Mouse (Mus musculus): Measurements from ENCODE around the gene Fam19a5. TPM values are rescaled to one million over a fixed set of nuclear protein-coding genes. Genes with fewer than 3 reads are reported as not detected.

The Fam19a5 gene
- total RNA-seq, 1 experiment from 2014 or later = not detected

DNA sequence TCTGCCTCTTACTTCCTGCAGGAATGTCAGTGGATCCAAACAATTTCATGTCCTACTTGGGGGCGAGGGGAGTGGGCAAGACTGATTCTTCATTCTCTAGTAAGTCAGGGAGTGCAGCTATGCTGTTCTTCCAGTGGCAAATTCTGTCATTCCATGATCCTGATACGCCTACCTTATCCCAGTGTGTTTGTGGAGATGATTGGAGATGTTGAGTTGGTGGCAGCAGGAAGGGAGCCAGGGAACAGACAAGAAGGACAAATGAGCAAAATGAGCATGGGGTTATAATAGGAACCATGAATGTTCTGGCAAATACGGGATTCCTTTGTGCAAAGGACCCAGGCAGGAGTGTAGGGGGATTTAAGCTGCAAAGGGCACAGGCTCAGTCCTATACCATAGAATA is 159.2 kb downstream of the Fam19a5 start:
- no peak for ATAC-seq (ENCODE audit: extremely low read depth, insufficient number of reproducible peaks, low FRiP score, poor library complexity, severe bottlenecking)

DNA sequence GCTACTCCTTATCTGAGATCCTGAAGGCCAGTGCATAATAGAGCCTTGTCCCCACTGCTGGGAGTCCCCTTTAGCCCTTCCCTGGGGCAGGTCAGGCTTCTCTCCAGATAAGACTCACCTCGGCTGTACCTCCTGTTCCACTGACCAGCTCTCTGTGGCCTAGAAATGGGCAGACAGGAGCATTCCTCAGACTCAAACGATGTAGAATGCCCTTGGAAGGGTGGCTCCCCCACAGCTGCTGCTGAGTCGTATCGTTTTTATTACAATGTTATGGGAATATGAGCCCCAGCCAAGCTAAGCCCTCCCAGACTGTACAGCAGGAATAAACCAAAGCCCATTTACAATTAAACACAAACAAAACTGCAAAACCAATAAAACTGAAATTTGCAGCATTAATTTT is 167.7 kb downstream of the Fam19a5 start:
- ATAC-seq (ENCODE audit: extremely low read depth, insufficient number of reproducible peaks, low FRiP score, poor library complexity, severe bottlenecking) = no peak

DNA sequence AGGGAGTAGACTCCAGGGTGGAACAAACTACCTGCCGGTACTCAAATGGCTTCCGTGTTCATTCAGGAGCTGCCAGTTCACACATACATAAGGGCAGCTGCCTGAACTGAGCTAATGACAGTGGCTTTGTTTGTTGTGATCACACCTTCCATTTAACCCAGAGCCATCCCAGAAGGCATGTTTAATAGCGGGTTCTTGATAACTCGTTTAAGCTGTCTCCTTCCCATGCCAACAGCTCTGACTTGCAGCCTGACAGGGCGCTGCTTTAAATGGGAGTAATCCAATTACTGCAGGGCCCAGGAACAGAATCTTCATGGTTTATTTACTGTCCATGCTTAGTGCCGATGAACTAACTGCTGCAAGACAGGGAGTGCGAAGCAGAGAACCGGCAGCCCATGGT is 168.1 kb downstream of the Fam19a5 start:
- ATAC-seq (ENCODE audit: extremely low read depth, insufficient number of reproducible peaks, low FRiP score, poor library complexity, severe bottlenecking) = no peak

DNA sequence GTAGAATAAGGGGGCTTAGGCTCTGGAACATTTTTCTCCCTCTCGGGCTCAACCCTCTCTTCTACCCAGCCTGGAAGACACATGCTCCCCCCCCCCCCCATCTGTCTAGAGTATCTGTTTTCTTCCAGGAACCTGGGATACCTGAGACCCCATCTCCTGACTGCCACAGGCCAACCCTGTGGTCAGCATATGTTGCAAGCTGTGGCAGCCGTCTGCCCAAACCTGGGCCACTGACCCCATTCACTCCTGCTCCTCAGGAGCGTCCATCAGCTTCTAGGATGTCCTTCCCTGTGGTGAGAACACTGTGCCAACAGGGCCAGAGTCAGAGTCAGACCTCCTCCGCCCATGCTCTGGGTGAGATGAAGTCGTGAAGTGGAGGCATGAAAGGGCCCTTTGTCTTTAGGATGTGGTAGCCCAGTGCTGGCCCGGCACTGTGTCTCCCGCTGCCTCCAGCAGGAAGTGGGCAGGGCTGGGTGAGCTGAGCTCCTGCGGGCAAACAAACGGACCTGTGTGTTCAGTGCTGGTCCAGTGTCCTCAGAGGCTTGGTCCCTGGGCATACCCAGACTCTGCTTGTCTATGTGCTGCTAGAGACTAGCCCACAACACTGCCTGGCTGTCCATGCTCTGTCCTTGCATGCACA is 171.1 kb downstream of the Fam19a5 start:
- ATAC-seq (ENCODE audit: extremely low read depth, insufficient number of reproducible peaks, low FRiP score, poor library complexity, severe bottlenecking) = no peak

DNA sequence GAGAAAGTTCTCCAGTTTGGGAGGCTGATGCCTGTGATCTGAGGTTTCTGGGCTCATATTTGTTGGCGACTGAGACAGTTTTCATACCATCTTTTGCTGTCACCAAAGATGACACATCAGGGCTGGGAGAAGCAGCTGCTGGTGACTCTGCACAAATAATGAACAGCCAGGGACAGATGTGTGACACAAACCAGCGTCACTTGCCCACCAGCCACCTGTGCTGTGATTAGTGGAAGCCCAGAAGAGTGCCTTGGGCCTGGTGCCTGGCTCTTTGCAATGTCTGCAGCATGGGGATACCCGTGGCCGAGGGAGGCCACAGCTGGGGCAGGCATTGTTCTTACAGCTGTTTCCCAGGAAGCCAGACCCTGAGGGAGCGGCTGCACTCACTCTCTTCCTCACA is 173.0 kb downstream of the Fam19a5 start:
- ATAC-seq (ENCODE audit: extremely low read depth, insufficient number of reproducible peaks, low FRiP score, poor library complexity, severe bottlenecking) = no peak

DNA sequence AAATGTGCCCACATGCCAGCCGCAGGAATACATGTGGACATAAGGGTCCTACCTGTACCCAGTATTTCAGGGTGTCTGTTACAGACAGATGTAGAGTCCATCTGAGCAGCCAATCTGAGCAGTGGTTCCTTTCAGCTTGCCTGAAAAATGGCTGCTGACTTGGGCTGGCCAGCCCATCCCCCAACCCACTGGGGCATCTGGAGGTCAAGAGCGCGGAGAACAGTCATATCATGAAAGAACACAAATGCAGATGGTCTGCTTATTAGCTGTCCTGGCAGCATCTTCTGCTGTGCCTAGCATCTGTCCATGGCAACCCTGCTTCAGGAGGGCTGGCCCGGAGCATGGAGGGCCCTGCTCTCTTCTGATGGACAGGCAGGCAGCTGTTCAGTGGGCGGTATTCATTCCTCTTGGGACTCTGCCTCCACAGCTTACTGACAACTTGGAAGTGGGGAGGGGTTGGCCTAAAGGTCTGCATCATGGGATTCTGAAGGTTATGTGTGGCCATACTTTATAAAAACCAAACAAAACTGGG is 179.4 kb downstream of the Fam19a5 start:
- ATAC-seq (ENCODE audit: extremely low read depth, insufficient number of reproducible peaks, low FRiP score, poor library complexity, severe bottlenecking) = no peak

DNA sequence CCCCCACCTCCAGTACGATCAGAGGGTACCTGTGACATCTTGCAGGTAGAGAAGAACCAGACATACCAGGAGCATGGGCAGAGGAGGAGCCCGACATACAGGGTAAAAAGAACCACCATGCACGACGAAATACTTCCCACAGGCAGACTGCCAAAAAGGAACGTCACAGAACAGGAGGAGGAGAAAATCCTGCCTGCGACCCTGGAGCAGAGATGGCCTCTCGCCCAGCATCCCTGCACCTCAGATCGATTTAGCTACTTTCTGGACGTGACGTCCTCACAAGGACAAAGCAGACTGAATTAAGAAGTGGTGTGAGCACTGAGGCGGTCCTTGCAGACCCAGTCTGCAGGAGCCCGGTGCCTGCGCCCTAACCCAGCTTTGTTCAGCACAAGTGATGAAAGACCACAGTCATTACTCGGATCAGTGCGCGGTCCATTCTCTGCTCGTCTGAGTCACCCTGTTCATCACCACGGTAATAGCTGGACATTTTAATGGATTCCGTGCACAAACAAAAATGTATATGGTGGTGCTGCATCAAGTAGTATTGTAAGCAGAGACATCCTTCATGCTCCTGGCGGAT is 182.6 kb downstream of the Fam19a5 start:
- no peak for ATAC-seq (ENCODE audit: extremely low read depth, insufficient number of reproducible peaks, low FRiP score, poor library complexity, severe bottlenecking)

DNA sequence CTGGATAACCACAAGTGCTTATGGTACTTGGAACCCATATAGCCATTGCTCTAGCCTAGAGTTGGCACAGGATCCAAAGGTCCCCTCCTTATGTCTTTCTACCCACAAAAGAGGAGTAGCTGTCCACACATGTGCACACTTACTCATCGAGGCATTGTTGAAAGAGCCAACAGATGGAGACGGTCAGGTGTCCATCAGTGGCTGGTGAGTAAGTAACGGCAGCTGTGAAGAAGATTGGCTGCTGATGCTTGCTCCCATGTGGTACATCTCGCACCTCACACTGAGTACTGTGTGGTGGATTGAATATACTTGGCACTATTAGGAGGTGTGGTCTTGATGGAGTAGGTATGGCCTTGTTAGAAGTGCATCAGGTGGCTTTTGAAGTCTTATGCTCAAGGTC is 192.2 kb downstream of the Fam19a5 start:
- ATAC-seq (ENCODE audit: extremely low read depth, insufficient number of reproducible peaks, low FRiP score, poor library complexity, severe bottlenecking) = no peak

DNA sequence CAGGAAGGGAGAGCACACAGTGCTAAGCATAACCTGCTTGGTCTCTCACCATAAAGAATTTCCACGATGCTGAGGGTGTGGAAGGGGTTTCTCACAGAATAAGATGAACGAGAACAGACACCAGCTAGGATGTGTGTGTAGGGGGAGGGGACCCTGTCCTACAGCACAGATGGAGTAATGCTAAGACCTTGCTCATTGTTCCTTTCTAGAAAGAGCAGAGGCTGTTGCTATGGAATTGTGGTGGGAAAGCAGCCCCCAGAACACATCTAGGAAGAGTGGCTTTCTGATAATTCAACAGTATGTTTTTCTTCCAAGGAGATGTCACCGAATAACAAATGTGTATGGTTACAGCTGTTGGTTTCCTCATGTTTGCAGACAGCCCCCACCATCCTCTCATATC is 211.4 kb downstream of the Fam19a5 start:
- ATAC-seq (ENCODE audit: extremely low read depth, insufficient number of reproducible peaks, low FRiP score, poor library complexity, severe bottlenecking) = no peak

DNA sequence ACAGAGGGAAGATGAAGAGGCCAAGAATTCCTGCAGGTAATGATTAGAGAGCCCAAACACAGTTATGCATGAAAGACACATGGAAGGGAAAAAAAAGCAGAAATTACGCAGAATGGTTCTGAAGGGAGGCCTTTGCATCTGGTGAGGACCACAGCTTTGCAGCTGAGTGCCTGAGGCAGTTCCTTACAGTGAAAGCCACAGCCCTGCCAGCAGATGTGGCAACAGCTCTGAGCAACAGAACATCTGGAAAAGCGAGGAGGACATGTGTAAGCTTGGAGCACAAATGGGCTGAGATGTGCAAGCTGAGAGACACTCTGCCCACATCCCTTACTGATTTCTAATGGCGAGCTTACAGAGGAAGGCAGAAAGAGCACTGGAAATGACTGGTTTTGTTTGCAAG is 221.8 kb downstream of the Fam19a5 start:
- ATAC-seq (ENCODE audit: extremely low read depth, insufficient number of reproducible peaks, low FRiP score, poor library complexity, severe bottlenecking) = no peak

DNA sequence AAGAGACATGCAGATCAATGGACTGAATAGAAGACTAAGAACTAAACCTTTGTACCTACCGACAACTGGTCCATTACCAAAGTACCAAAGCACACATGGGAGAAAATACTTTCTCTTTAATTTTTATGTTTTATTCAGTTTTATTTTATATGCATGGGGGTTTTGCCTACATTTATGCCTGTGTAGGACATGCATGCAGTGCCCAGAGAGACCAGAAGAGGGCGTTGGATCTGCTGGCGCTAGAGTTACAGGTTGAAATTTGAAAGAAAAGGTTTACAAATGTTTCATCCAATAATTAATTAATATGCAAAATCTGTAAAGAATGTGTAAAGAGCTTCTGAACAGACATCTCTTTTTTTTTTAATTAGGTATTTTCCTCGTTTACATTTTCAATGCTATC is 229.9 kb downstream of the Fam19a5 start:
- ATAC-seq (ENCODE audit: extremely low read depth, insufficient number of reproducible peaks, low FRiP score, poor library complexity, severe bottlenecking) = no peak

DNA sequence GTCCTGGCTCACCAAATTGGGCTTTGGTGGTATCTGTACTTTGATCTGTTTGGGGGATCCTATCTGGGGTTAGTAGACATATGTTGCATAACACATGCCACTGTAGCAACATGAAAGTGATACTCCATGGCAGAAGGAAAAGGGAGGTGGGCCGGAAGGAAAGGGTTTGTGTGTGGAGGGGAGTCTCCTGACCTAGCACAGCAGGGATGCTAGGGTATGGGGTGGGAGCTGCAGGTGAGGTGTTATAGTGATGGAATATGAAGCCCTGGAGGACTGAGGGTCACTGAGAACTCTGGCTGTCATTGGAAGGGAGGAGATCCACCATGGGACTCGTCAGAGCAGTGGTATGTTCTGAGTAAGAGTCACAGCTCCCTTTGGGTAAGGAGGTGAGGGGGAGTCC is 239.2 kb downstream of the Fam19a5 start:
- no peak for ATAC-seq (ENCODE audit: extremely low read depth, insufficient number of reproducible peaks, low FRiP score, poor library complexity, severe bottlenecking)

DNA sequence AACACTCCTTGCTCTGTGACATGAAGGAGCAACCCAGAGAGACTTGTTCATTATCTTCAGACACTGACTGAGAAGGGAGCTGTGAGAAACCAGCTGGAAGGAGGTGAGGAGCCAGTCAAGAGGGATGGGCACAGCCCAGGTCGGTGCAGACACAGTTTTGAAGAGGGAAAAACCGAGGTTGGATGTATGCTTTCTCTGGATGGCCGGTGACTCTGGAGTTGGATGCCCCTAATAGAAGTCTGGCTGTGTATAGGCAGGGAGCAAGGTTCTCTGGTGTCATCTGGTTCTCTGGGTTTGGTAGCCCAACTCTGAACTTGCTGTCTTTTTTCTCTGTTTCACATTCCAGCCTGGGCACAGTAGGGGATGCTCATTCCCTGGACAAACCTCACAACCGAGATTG is 245.6 kb downstream of the Fam19a5 start:
- no peak for ATAC-seq (ENCODE audit: extremely low read depth, insufficient number of reproducible peaks, low FRiP score, poor library complexity, severe bottlenecking)

DNA sequence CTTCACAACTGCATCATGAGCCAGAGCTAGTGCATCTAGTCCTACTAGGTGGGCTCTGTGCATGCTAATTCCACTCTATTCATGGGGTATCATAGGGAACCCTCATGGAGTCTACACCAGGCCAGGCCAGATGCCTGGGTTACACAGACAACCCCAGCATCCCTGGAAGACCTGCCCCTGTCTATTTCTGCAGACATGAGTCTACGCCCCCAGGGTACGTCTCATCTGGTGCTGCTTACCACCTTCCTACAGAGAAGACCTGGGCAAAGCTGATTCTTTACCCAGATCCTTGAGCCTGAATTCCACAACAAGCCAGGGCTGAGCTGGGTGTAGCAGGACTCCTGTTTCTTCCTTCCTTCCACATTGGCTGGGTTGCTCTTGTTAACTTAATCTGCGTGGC is 249.6 kb downstream of the Fam19a5 start:
- no peak for ATAC-seq (ENCODE audit: extremely low read depth, insufficient number of reproducible peaks, low FRiP score, poor library complexity, severe bottlenecking)

DNA sequence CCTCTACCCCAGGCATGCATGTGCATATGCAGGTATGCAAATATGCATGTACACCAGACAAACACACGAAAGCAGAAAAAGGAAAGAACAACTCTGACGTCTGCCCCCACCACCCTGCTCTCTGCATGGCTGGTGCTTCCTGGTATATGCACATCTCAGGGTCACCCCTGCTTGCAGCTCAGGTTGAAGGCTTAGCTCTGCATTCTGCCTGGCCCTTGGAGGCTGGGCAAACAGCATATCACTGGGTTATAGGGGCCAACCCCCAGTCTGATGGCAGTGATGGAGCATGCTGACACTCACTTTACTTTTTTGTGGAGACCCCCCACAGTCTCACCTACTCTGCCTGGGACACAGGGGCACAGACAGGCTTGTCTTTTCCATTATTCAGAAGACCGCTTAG is 252.5 kb downstream of the Fam19a5 start:
- no peak for ATAC-seq (ENCODE audit: extremely low read depth, insufficient number of reproducible peaks, low FRiP score, poor library complexity, severe bottlenecking)

Data from neutrophil, adult 5-6 weeks (primary cell).